Mouse (Mus musculus): ENCODE data around the gene Sptssa. TPM values are rescaled to one million over a fixed set of nuclear protein-coding genes. Genes with fewer than 3 reads are reported as not detected.
"Not testable (repeated sequence)": the region's sequence is repeated elsewhere in the genome, so short reads cannot be mapped to it uniquely, and the experiment has no call there.

Sptssa gene
- polyA plus RNA-seq, 1 experiment from 2014 or later, result 244 TPM

- H3K4me2 ChIP-seq, result no peak overlapping the region
- WGBS, result 98% methylated on average over 4 of the region's 4 CpGs
- no peaks in the 10 kb centered on the region for H3K4me1 ChIP-seq
- no peaks in the 10 kb centered on the region for H3K9me3 ChIP-seq
- H3K9ac ChIP-seq, result no peak overlapping the region
- no peak for ATAC-seq (ENCODE audit: insufficient number of reproducible peaks, low FRiP score, low TSS enrichment, low read depth)
- peaks cover 60% of the 10 kb centered on the region for H3K36me3 ChIP-seq
- no peak overlapping the region for H3K27ac ChIP-seq
- no peak overlapping the region for H3K4me3 ChIP-seq
- no peaks in the 10 kb centered on the region for H3K27me3 ChIP-seq
Observed at GRCm38 (mm10) chr12:54675396-54675795, 19.0 kb upstream of the Sptssa start.

GRCm38 (mm10) chr12:54671262-54671661, 14.9 kb upstream of the Sptssa start:
- H3K27ac ChIP-seq, result no peak overlapping the region
- no peaks in the 10 kb centered on the region for H3K9me3 ChIP-seq
- no peak overlapping the region for H3K4me3 ChIP-seq
- no peaks in the 10 kb centered on the region for H3K27me3 ChIP-seq
- ATAC-seq (ENCODE audit: insufficient number of reproducible peaks, low FRiP score, low TSS enrichment, low read depth), result no peak
- WGBS, result 91% methylated on average over 4 of the region's 4 CpGs
- no peak overlapping the region for H3K4me2 ChIP-seq
- H3K4me1 ChIP-seq, result no peaks in the 10 kb centered on the region
- peaks cover 44% of the 10 kb centered on the region for H3K36me3 ChIP-seq
- no peak overlapping the region for H3K9ac ChIP-seq

DNA sequence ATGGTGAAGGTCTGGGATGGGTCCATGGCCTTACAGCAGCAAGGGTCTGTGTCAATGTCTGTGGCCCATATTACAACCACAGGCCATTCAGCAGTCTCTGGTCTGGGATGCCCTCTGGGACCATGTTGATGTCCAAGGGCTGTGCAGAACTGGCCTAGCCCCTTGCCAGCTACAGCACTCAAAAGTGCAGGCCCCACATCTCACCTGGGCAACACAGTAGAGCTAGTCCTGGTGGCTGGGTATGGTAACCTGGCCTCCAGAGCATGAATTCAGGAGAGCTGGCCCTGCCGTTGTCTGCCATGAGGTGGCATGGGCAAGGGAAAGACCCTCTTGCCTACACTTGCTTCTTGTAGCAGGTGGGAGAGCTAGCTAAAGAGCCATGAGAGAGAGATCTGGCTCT, 11.8 kb upstream of the Sptssa start:
- Histone ChIP-seq H3K9me3 (no peaks in the 10 kb centered on the region), H3K4me2 (no peak overlapping the region), H3K4me1 (no peaks in the 10 kb centered on the region), H3K9ac (no peak overlapping the region), H3K27me3 (no peaks in the 10 kb centered on the region), H3K27ac (no peak overlapping the region), H3K36me3 (peaks cover 23% of the 10 kb centered on the region), H3K4me3 (no peak overlapping the region)
- no peak for ATAC-seq (ENCODE audit: insufficient number of reproducible peaks, low FRiP score, low TSS enrichment, low read depth)
- WGBS, result 96% methylated on average over 1 of the region's 1 CpGs

DNA sequence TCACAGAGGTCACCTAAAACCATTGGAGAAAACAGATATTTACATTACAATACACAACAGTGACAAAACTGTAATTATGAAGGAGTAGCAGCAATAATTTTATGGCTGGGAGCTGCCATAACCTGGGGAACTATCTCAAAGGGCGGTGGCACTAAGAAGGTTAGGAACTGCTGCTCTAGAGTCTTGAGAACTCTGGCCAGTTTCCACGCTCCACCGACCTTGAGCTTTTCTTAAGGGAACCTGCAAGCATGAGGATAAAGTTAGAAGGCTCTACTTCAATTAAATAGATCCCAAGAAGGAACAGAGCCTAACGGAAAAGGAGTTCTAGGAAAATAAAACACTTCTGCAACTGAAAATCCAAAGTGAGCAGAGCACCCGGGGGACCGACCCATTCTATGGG, 9.2 kb upstream of the Sptssa start:
- Histone ChIP-seq H3K27me3 (no peaks in the 10 kb centered on the region), H3K9me3 (no peaks in the 10 kb centered on the region), H3K9ac (no peak overlapping the region), H3K27ac (no peak overlapping the region), H3K4me3 (no peak overlapping the region), H3K36me3 (peaks cover 2% of the 10 kb centered on the region), H3K4me2 (no peak overlapping the region), H3K4me1 (no peaks in the 10 kb centered on the region)
- ATAC-seq (ENCODE audit: insufficient number of reproducible peaks, low FRiP score, low TSS enrichment, low read depth), result no peak
- WGBS, result 75% methylated on average over 6 of the region's 6 CpGs

- WGBS, result 72% methylated on average over 5 of the region's 5 CpGs
- H3K36me3 ChIP-seq; H3K27ac ChIP-seq; H3K4me2 ChIP-seq; H3K9me3 ChIP-seq; H3K4me1 ChIP-seq; H3K27me3 ChIP-seq; H3K4me3 ChIP-seq; H3K9ac ChIP-seq; ATAC-seq (ENCODE audit: insufficient number of reproducible peaks, low FRiP score, low TSS enrichment, low read depth): not testable (repeated sequence)
Observed at GRCm38 (mm10) chr12:54661470-54661869, 5.1 kb upstream of the Sptssa start.

GRCm38 (mm10) chr12:54659901-54660300, 3.5 kb upstream of the Sptssa start:
- ATAC-seq (ENCODE audit: insufficient number of reproducible peaks, low FRiP score, low TSS enrichment, low read depth), result no peak
- Histone ChIP-seq H3K36me3 (no peaks in the 10 kb centered on the region), H3K27me3 (no peaks in the 10 kb centered on the region), H3K9ac (no peak overlapping the region), H3K4me2 (no peak overlapping the region), H3K4me1 (peaks cover 1% of the 10 kb centered on the region), H3K27ac (no peak overlapping the region), H3K9me3 (no peaks in the 10 kb centered on the region), H3K4me3 (no peak overlapping the region)
- 76% methylated on average over 3 of the region's 3 CpGs for WGBS

GRCm38 (mm10) chr12:54658425-54659092, 2.2 kb upstream of the Sptssa start:
- H3K4me1 ChIP-seq, result peaks cover 14% of the 10 kb centered on the region
- H3K9me3 ChIP-seq, result no peaks in the 10 kb centered on the region
- no peaks in the 10 kb centered on the region for H3K36me3 ChIP-seq
- WGBS, result 63% methylated on average over 7 of the region's 7 CpGs
- no peak overlapping the region for H3K27ac ChIP-seq
- H3K9ac ChIP-seq, result no peak overlapping the region
- ATAC-seq (ENCODE audit: insufficient number of reproducible peaks, low FRiP score, low TSS enrichment, low read depth), result no peak
- H3K4me2 ChIP-seq, result no peak overlapping the region
- no peak overlapping the region for H3K4me3 ChIP-seq
- no peaks in the 10 kb centered on the region for H3K27me3 ChIP-seq

- peaks cover 14% of the 10 kb centered on the region for H3K4me1 ChIP-seq
- H3K9ac ChIP-seq, result no peak overlapping the region
- no peak overlapping the region for H3K4me2 ChIP-seq
- H3K27me3 ChIP-seq, result no peaks in the 10 kb centered on the region
- H3K4me3 ChIP-seq, result no peak overlapping the region
- 94% methylated on average over 5 of the region's 5 CpGs for WGBS
- H3K36me3 ChIP-seq, result no peaks in the 10 kb centered on the region
- no peak for ATAC-seq (ENCODE audit: insufficient number of reproducible peaks, low FRiP score, low TSS enrichment, low read depth)
- no peak overlapping the region for H3K27ac ChIP-seq
- no peaks in the 10 kb centered on the region for H3K9me3 ChIP-seq
Observed at GRCm38 (mm10) chr12:54657951-54658350, 1.6 kb upstream of the Sptssa start.

GRCm38 (mm10) chr12:54657226-54657625, 853 bp upstream of the Sptssa start:
- no peak overlapping the region for H3K9ac ChIP-seq
- no peak overlapping the region for H3K27ac ChIP-seq
- WGBS, result 54% methylated on average over 2 of the region's 2 CpGs
- H3K4me1 ChIP-seq, result peaks cover 14% of the 10 kb centered on the region
- H3K36me3 ChIP-seq, result no peaks in the 10 kb centered on the region
- H3K4me2 ChIP-seq, result 0 out of 2 replicates have a peak overlapping the region, but pooled peaks have one; percentile 69
- no peak overlapping the region for H3K4me3 ChIP-seq
- ATAC-seq (ENCODE audit: insufficient number of reproducible peaks, low FRiP score, low TSS enrichment, low read depth), result no peak
- no peaks in the 10 kb centered on the region for H3K27me3 ChIP-seq
- H3K9me3 ChIP-seq, result no peaks in the 10 kb centered on the region

- peak; percentile 73; the same call in 1 of the 2 replicates for ATAC-seq (ENCODE audit: insufficient number of reproducible peaks, low FRiP score, low TSS enrichment, low read depth)
- H3K27me3 ChIP-seq, result no peaks in the 10 kb centered on the region
- WGBS, result under 1% methylated on average over 22 of the region's 22 CpGs
- H3K4me2 ChIP-seq, result peak overlapping the region; percentile 69
- peak overlapping the region; percentile 59 for H3K9ac ChIP-seq
- peak overlapping the region; percentile 63 for H3K4me3 ChIP-seq
- H3K9me3 ChIP-seq, result no peaks in the 10 kb centered on the region
- peaks cover 14% of the 10 kb centered on the region for H3K4me1 ChIP-seq
- peak overlapping the region; percentile 88 for H3K27ac ChIP-seq
- H3K36me3 ChIP-seq, result no peaks in the 10 kb centered on the region
Observed at GRCm38 (mm10) chr12:54656039-54656395, 356 bp downstream of the Sptssa start.

DNA sequence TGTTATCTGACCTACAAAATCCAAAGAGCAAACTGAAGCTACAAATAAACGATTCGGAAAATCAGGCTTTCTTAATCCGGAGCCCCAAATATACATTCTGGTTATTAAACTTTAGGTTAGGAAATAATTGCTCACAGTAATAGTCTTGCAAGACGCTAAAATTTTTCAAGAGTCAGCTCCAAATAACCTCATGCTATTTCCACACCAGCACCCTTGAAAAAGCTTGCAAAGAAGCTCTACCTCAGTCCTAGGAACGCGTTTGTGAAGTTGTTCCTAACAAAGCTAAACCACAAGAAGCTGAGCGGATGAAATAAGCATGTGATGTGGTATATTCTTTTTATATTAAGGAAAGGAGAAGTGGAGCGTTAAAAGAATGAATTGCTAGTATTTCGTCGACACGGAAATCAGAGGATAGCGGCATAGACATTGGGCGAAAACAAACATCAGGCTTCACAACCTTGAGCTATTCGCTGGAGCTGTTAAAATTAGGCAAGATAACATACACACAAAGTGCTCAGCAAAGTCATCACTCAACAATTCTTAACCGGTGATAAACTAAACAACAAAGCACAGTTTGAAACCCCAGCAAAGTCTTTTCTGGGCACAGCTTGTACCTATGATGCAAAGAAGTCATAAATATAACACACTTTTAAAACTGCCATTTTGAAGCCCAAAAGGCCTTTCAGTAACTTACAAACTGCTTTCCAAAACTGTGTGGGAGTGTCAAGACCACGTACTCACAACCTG, 908 bp downstream of the Sptssa start:
- Histone ChIP-seq H3K4me2 (peak overlapping the region; percentile 69), H3K27me3 (no peaks in the 10 kb centered on the region), H3K36me3 (no peaks in the 10 kb centered on the region; the same call in 1 of the 2 replicates), H3K4me1 (peaks cover 14% of the 10 kb centered on the region), H3K4me3 (peak overlapping the region; percentile 63), H3K9ac (peak overlapping the region; percentile 59), H3K9me3 (no peaks in the 10 kb centered on the region), H3K27ac (peak overlapping the region; percentile 88)
- 15% methylated on average over 16 of the region's 16 CpGs for WGBS
- no peak for ATAC-seq (ENCODE audit: insufficient number of reproducible peaks, low FRiP score, low TSS enrichment, low read depth)

DNA sequence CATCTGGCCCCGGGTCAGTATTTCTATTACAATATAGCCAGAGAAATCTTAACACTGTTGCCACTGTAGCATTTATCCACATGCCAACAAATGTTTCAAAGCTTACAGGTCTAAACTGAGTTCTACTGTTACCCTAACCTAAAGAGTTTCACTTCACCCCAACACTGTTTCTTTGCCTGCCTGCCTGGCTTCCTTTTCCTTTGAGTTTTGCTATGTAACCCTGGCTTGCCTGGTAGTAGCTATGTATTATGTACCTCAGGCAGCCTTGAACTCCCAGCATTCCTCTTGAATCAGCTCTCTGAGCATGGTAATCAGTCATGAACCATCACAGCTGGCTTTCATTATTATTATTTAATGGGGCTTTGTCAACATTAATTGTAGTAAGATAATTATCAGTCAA, 1.6 kb downstream of the Sptssa start:
- Histone ChIP-seq H3K9me3 (no peaks in the 10 kb centered on the region), H3K27me3 (no peaks in the 10 kb centered on the region), H3K27ac (no peak overlapping the region), H3K4me2 (peak overlapping the region; percentile 69), H3K4me3 (peak overlapping the region; percentile 63), H3K36me3 (no peaks in the 10 kb centered on the region; the same call in 1 of the 2 replicates), H3K4me1 (peaks cover 14% of the 10 kb centered on the region), H3K9ac (no peak overlapping the region)
- 77% methylated on average over 1 of the region's 1 CpGs for WGBS
- no peak for ATAC-seq (ENCODE audit: insufficient number of reproducible peaks, low FRiP score, low TSS enrichment, low read depth)

Measured in limb, embryonic 15.5 days (tissue).